Mouse (Mus musculus) activated CD4-positive, CD25-positive, alpha-beta regulatory T cell, adult 4 months (primary cell): ENCODE results near the gene 4930519G04Rik. TPM values are rescaled to one million over a fixed set of nuclear protein-coding genes. Genes with fewer than 3 reads are reported as not detected.
"Not testable (repeated sequence)": the region's sequence is repeated elsewhere in the genome, so short reads cannot be mapped to it uniquely, and the experiment has no call there.

Experiments used
- ATAC-seq: one replicate; pipeline ENCODE4 v1.8.0; 2017
- polyA plus RNA-seq, 2 experiments: library from polyadenylated mRNA; unstranded; fragments of 100-300 nt; shearing (Covaris generic); gene quantifications; one replicate each; pipeline ENCODE4 v1.2.1; 2017

The 4930519G04Rik gene
- polyA plus RNA-seq, result not detected

- not testable (repeated sequence) for ATAC-seq
Observed at GRCm38 (mm10) chr5:114853364-114853763, at the start of gene 4930519G04Rik. TSS of gene 4930519G04Rik (plus strand) at chr5:114853664.

GRCm38 (mm10) chr5:114804335-114804734, 49.1 kb upstream of the 4930519G04Rik start:
- no peak for ATAC-seq

GRCm38 (mm10) chr5:114804958-114805357, 48.5 kb upstream of the 4930519G04Rik start:
- ATAC-seq, result no peak

- ATAC-seq, result peak; percentile 90
Observed at GRCm38 (mm10) chr5:114805436-114806350, 47.8 kb upstream of the 4930519G04Rik start.

- no peak for ATAC-seq
Observed at GRCm38 (mm10) chr5:114806636-114807035, 46.8 kb upstream of the 4930519G04Rik start.

DNA sequence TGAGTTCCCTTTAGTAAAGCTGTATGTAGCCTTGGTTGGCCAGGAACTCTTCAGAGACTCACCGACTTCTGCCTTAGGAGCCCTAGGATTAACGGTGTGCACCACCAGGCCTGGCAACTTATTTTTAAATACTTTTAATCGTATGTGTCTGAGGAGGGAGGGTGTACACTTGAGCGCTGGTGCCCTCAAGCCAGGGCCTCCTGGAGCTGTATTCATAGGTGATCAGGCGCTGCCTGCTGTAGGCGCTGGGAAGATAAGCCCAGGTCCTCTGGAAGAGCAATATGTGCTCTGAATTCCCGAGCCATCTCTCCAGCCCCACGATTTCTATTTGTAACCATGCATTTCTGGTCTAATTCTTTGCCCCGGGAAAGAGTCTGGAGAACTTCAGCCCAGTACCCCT, 46.4 kb upstream of the 4930519G04Rik start:
- ATAC-seq, result no peak

GRCm38 (mm10) chr5:114807468-114807867, 46.0 kb upstream of the 4930519G04Rik start:
- ATAC-seq, result no peak

GRCm38 (mm10) chr5:114807893-114808292, 45.6 kb upstream of the 4930519G04Rik start:
- ATAC-seq, result no peak

DNA sequence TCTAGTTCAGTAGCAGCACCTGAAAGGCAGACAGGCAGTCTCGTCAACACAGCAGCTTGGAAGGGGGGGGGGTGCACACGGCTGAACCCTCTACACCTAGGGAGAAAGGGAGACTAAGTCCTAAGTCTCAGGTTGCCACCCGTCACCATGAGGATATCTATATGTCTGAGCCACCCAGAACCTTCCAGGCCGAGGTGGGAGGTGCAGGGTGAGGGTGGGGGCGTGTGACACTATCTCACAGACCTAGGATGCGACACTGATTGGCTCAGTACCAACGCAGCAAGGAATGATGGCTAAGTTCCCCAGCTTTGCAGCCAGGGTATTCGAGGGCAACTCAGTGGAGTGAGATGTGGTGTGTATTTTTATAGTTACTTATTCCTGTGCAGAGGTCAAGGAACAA, 45.1 kb upstream of the 4930519G04Rik start:
- no peak for ATAC-seq

DNA sequence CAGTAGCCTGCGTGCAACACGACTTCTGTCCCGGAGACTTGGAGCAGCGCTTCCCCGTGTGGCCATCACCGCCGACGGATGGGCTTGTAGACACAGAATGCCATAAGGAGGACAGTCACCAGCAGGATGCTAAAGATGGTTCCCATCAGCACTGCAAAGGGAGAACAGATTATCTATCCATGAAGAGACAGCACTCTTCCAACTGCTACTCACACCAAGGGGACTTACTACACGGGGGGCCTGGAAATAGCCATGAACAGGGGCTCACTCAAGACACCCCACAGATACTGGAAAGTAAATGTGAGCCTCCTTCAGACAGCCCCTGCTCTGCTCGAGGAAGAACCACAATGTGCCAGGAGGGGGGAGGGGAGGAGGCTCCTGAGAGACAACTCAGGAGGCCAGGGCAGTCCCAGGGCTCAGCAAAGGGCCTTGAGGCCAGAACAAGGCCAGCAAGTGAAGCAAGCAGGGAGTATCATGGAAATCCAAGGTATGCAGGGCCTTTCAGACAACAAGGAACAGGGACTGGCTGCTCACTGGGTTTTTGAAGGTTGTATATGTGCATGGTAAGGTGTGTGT, 44.2 kb upstream of the 4930519G04Rik start:
- ATAC-seq, result no peak

DNA sequence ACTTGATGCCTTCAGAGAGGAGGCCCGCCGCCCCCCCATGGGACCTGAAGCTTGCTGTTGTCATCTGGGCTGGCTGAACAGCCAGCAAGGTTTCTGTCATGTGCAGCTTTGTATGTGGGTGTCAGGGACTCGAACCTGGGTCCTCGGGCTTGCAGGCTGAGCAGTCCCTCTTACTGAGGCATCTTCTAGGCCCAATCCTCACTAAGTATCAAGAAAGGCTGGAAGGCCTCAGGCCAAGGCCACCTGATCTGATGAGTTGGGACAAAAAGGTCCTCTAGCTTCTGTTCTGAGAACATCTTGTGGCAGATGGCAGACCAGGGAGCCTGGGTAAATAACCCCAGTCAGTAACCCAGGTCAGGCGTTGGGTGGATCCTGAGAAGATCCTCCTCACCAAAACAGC, 43.6 kb upstream of the 4930519G04Rik start:
- ATAC-seq, result no peak

- ATAC-seq, result peak; percentile 88
Observed at GRCm38 (mm10) chr5:114813525-114814181, 39.8 kb upstream of the 4930519G04Rik start.

DNA sequence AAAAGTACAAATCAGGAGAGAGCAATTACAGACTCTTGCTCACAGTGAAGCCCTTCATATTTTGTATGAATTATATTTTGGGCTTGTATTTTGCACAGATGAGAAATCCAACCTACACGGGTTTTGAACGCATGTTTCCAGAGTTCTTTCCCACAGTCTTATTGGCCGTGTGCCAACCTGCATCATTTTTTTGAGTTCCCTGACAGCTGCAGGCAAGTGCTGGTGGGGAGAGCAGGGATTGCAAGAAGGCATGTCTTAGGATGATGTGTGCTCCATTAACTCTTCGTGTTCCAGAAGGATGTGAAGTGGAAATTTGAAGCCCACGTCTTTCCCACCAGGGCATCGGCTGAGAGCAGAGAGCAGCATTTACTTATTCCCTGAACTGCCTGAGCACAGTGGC, 36.9 kb upstream of the 4930519G04Rik start:
- ATAC-seq, result no peak

DNA sequence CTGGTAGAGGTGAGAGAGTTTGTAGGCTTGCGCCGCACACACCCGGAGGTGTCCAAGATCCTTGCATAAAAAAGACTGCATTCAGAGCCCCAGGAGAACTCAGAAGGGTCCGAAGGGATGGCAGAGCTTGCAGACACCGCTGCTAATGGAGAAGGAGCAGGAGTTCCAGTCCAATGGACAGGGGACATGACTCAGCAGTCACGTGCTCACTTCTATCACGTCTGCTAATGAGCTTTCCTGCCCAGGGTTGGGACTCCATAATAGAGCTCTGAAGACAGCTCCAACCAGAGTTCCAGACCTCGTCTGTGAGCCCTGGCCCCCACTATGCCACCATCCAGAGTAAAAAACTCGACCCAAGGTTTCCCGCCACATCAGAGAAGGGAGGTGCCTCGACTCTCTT, 35.3 kb upstream of the 4930519G04Rik start:
- ATAC-seq, result no peak

DNA sequence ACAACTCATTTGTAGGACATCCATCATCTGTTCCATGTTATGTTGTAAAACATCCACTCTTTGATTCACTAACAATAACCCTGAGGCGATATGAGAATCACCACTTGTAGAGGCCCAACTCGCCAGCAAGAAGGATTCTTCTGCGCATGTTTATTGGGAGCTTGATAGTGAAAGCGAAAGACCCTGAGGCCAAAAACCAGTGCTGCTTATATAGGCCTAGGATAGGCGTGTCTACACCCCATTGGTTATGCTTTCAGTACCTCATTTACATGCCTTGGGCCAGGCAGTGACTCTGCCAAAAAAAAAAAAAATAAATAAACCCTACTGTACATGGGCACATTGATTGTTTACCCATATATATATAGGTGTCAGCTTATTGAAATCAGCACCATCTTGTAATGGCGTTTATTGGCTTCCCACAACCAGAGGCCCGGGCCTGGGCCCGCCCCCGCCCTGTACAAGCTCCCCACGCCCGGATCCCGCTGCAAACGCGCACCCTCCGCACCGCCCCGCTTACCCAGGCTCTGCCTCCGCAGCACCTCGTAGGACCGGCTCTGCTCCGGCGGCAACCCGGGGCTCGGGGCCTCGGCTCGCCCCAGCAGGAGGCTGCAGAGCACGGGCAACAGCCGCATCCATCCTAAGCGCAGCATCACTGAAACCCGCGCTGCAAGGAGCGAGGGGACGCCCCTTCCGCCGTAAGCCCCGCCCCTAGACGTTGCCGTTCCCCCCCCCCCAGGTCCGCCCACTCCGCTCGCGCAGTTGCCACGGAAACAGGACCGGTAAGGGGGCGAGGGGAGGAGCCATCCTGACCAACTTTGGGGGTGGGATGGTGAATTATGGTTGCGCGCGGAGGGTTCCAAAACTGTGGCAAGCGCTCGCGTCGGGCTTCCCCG, 30.4 kb upstream of the 4930519G04Rik start, which contains the start of gene 1500011B03Rik:
1500011B03Rik (minus strand) TSS at position 673 of the 893 bp plus-strand sequence.
- ATAC-seq, result peak; percentile 9

DNA sequence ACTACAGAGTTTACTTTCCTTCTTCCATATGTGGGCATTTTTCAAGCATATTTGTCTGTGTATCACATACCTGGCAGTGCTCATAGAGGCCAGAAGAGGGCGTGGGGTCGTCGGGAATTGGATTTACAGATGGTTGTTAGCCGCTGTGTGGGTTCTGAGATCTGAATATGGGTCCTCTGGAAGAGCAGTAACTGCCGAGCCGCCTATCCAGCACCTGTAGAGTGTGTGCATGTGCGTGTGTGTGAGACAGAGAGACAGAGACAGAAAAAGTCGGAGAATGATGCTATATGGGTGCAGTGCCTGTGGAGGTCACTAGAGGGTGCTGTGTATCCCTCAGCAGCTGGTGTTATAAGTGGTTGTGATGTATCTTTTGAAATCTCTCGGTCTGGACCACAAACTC, 29.3 kb upstream of the 4930519G04Rik start:
- no peak for ATAC-seq

DNA sequence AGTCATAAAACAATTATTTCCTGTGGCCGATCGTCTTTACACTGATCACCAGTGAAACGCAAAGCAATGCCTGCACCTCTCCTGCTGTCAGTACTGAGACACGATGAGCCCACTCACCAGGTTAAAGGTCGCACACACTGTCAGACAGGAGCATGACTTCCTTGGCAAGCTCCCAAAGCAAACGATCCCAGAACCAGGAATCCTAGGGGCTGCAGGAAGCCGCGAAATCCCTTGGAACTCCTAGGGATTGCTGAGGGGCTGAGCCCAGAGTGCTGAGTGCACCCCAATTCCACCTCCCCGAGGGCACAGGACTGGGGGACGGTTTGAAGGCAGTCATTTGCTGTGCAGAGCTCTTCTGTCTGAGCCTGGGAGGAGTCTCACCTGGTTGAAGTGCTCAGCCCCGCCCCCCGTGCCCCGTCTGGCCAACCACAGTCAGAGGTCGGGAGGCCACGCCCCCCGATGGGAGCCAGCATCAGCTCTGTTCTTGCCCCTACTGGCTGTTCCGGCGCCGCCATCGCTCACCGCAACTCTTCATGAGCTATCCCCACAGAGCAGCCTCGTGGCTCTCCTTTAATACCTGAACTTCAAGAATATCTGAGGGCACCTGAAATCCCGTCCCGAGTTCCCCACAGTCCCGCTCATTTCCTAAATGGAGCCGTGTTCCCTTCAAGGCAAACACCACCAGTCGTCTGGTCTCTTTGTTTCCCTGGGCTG, 27.3 kb upstream of the 4930519G04Rik start:
- peak; percentile 95 for ATAC-seq

DNA sequence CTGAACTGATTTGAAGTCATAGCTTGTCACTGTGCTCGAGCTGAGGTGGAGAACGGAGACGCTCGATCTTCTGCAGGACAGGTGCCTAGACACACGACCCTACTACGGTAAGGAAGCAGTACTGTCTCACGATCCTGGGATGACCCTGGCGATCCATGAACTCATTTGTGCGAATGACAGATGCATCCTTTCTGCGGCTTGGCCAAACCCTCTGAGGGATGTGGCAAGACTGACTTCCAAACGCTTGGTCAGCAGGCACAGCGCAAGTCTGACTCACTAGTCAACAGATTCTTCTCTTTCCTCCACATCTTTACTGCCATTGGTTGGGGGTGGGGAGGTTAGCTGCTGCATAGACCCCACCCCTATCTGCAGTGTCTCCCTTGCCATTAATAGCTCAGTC, 26.0 kb upstream of the 4930519G04Rik start:
- no peak for ATAC-seq

DNA sequence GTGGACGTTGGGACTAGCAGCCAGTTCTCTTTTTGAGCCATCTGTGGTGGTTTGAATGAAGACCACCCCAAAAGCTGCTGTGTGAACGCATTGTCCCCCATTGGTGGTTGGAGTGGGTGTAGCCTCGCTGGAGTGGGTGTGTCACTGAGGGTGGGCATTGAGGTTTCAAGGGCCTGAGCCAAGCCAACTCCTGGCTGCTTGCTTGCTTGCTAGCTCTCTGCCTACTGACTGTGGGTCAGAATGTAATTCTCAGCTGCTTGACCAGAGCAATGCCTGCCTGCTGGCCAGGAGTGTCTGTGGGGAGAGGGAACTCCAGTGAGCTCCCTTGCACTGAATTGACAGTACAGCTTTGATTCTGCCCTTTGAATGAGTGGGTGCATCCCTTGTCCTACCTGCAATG, 23.7 kb upstream of the 4930519G04Rik start:
- no peak for ATAC-seq

GRCm38 (mm10) chr5:114836886-114837285, 16.6 kb upstream of the 4930519G04Rik start:
- ATAC-seq, result no peak

DNA sequence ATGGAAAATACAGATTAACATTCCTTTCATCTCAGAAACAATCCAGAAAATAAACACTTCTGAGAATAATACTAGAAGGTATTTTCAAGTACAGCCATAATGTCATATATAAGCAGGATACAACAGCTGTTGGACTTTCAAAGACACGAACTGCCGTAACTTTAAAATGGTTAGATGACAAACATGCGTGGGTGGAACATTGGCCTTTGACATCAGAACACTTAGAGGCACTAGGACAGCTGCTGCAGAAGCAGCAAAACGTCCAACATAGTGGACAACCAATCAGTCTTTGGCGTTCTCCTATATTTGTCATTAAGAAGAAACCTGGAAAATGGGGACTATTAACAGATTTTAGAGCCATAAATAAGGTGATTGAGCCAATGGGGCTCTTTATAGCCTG, 13.0 kb upstream of the 4930519G04Rik start:
- not testable (repeated sequence) for ATAC-seq

- not testable (repeated sequence) for ATAC-seq
Observed at GRCm38 (mm10) chr5:114842155-114842554, 11.3 kb upstream of the 4930519G04Rik start.
